Mouse (Mus musculus): Measurements from ENCODE around the gene Zfp626. TPM values are rescaled to one million over a fixed set of nuclear protein-coding genes. Genes with fewer than 3 reads are reported as not detected.
"Not testable (repeated sequence)": the region's sequence is repeated elsewhere in the genome, so short reads cannot be mapped to it uniquely, and the experiment has no call there.

Zfp626 gene
- polyA plus RNA-seq (2016; fragmentation: Nextera tagmentation; extraction: Ambion mirVana): 1.9 and 2.4 TPM in 2 replicates

DNA sequence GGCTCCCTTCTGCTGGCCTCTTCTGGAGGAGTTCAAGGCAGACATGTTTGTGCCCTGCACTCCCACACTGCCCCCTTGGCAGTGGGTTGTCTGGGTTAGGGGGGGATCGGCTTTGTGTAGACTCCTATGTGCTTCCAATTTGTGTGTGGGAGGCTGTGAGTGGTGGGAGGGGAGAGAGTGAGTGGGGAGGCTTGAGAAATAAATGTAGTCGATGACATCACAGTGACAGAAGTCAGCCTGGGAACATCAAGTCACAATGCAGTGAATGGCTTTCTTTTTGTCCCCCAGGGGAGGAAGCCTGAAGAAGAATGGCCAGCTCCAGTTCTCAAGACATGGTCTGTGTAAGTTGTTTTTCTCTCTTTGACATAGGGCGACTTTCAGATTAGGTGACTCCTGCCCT is at the start of gene Zfp626:
Zfp626 (plus strand) TSS at position 301 of the 400 bp plus-strand sequence.
- H3K4me3 ChIP-seq; H3K27me3 ChIP-seq (replicated peaks; ENCODE audit: low read depth, poor library complexity, severe bottlenecking); DNase-seq (ENCODE audit: low spot score); H3K27ac ChIP-seq (replicated peaks); H3K9me3 ChIP-seq: not testable (repeated sequence)
- Histone ChIP-seq H3K36me3 (replicated peaks) (peaks cover 55% of the 10 kb centered on the region), H3K4me1 (peaks cover 11% of the 10 kb centered on the region; the same call in 1 of the 2 replicates)
- WGBS: 87% methylated on average over 3 of the region's 3 CpGs

GRCm38 (mm10) chr7:27765176-27765886 is 41.7 kb upstream of the Zfp626 start:
- peak overlapping the region; percentile 40; the same call in 1 of the 2 replicates for H3K27ac ChIP-seq (replicated peaks)
- DNase-seq (ENCODE audit: low spot score): peak; percentile 52
- WGBS: 10% methylated on average over 17 of the region's 17 CpGs
- peak overlapping the region; percentile 51 for H3K4me3 ChIP-seq
- no peaks in the 10 kb centered on the region for H3K36me3 ChIP-seq (replicated peaks)
- H3K4me1 ChIP-seq: peaks cover 3% of the 10 kb centered on the region
- no peaks in the 10 kb centered on the region for H3K9me3 ChIP-seq
- no peaks in the 10 kb centered on the region; the same call in 1 of the 2 replicates for H3K27me3 ChIP-seq (replicated peaks; ENCODE audit: low read depth, poor library complexity, severe bottlenecking)

DNA sequence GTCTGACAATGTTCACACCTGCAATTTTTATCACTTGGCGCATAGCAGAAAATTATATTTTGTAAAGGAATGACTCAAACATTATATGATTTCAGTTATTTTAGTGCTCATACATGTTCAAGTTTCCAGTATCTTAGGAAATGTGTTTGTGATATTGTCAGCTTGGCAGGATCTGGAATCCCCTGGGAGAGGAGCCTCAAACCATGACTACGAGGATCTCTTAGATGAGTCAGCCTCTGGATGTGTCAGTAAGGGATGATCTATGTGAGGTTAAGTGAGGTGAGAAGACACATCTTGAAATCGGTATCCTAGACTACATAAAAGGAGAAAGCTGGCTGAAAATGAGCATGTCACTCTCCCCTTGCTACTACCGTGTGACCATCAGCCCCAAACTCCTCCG is 17.7 kb upstream of the Zfp626 start:
- Histone ChIP-seq H3K27me3 (replicated peaks; ENCODE audit: low read depth, poor library complexity, severe bottlenecking) (no peaks in the 10 kb centered on the region), H3K4me1 (no peaks in the 10 kb centered on the region), H3K36me3 (replicated peaks) (no peaks in the 10 kb centered on the region), H3K9me3 (peaks cover 33% of the 10 kb centered on the region), H3K27ac (replicated peaks) (no peak overlapping the region), H3K4me3 (no peak overlapping the region)
- DNase-seq (ENCODE audit: low spot score): no peak
- WGBS: 87% methylated on average over 5 of the region's 5 CpGs

DNA sequence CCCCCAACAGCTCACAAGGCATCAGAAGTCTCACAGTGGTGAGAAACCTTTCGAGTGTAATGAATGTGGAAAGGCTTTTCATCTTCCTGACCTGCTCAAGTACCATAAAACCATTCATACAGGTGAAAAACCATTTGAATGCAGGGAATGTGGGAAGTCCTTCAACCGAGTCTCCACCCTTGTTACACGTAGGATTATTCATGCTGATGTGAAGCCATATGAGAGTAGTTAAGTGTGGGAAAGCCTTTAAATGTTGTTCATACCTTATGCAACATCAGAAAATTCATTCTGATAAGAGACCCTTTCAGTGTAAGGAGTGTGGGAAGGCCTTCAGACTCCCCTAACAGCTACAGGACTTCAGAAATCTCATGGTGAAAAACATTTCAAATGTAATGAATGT is 13.1 kb upstream of the Zfp626 start:
- H3K9me3 ChIP-seq: peaks cover 12% of the 10 kb centered on the region; the same call in 1 of the 2 replicates
- H3K36me3 ChIP-seq (replicated peaks); DNase-seq (ENCODE audit: low spot score); H3K4me3 ChIP-seq; H3K27me3 ChIP-seq (replicated peaks; ENCODE audit: low read depth, poor library complexity, severe bottlenecking); H3K27ac ChIP-seq (replicated peaks): not testable (repeated sequence)
- H3K4me1 ChIP-seq: peaks cover 13% of the 10 kb centered on the region
- 72% methylated on average over 3 of the region's 3 CpGs for WGBS

DNA sequence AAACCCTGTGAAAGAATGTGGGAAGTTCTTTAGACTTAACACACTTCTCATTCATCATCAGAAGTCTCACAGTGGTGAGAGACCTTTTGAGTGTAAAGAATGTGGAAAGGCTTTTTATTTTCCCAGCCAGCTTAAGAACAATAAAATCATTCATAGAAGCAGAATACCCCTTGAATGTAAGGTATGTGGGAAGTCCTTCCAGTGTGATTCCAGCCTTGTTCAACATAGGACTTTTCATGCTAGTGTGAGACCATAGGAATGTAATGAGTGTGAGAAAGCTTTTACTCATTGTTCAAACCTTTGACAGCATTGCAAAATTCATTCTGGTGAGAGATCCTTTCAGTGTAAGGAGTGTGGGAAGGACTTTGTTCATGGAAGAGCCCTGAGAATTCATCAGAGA is 12.4 kb upstream of the Zfp626 start:
- Histone ChIP-seq H3K9me3 (peaks cover 10% of the 10 kb centered on the region; the same call in 1 of the 2 replicates), H3K27ac (replicated peaks) (no peak overlapping the region), H3K27me3 (replicated peaks; ENCODE audit: low read depth, poor library complexity, severe bottlenecking) (no peaks in the 10 kb centered on the region), H3K36me3 (replicated peaks) (no peaks in the 10 kb centered on the region), H3K4me3 (no peak overlapping the region), H3K4me1 (peaks cover 19% of the 10 kb centered on the region)
- DNase-seq (ENCODE audit: low spot score): no peak

DNA sequence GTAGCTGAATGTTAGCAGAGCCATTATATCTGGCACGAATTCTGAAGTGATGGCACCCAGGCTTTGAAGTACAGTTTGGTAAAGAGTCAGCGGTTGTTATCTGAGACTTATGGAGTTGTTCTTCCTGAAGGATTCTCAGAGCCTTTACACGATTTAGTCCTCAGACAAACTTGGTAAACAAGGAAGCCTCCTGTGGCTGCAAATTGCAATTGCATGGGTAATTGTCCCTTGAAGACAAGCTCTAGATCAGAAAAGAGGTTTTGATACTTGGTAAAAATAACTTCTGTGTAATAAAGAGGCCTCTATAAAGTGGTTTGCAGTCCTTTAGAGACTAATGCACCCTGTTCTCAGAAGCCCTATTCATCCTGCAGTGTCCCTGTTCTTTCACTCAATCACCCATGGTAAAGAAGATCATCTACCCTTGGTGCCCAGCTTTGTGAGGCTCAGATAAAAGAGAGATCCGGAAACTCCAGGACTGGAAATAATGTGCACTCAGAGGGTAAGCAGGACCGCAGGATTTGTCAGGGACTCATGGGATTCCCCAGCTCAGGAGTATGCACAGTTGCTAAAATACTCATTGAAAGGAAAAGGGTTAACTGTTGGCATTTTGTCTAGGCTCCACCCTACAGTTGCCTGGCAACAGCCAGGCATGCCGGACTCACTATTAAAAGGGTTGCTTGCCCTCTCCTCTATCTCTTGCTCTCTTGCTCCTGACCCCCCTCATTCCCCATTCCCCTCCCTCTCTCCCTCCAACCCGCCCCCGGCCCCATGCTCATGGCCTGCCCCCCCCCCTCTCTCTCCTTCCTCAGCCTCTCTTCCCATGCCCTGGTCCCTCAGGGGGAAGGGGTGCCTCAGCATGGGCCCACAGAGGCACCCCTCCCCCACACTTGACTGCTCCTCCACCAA is 8.8 kb upstream of the Zfp626 start:
- H3K9me3 ChIP-seq: 0 out of 2 replicates have a peak, but pooled peaks cover 6% of the 10 kb centered on the region
- DNase-seq (ENCODE audit: low spot score): peak; percentile 71
- 30% methylated on average over 8 of the region's 8 CpGs for WGBS
- no peaks in the 10 kb centered on the region for H3K36me3 ChIP-seq (replicated peaks)
- H3K4me3 ChIP-seq: peak overlapping the region; percentile 36
- H3K4me1 ChIP-seq: peaks cover 23% of the 10 kb centered on the region
- no peaks in the 10 kb centered on the region for H3K27me3 ChIP-seq (replicated peaks; ENCODE audit: low read depth, poor library complexity, severe bottlenecking)
- peak overlapping the region; percentile 66 for H3K27ac ChIP-seq (replicated peaks)

- no peak overlapping the region for H3K4me3 ChIP-seq
- 57% methylated on average over 2 of the region's 2 CpGs for WGBS
- H3K4me1 ChIP-seq: peaks cover 34% of the 10 kb centered on the region
- no peak for DNase-seq (ENCODE audit: low spot score)
- 0 out of 2 replicates have a peak, but pooled peaks cover 6% of the 10 kb centered on the region for H3K9me3 ChIP-seq
- no peaks in the 10 kb centered on the region for H3K27me3 ChIP-seq (replicated peaks; ENCODE audit: low read depth, poor library complexity, severe bottlenecking)
- peaks cover 3% of the 10 kb centered on the region; the same call in 1 of the 2 replicates for H3K36me3 ChIP-seq (replicated peaks)
- H3K27ac ChIP-seq (replicated peaks): no peak overlapping the region
These were observed 5.9 kb upstream of the Zfp626 start for GRCm38 (mm10) chr7:27801137-27801536.

- WGBS: 64% methylated on average over 5 of the region's 5 CpGs
- Histone ChIP-seq H3K4me3 (no peak overlapping the region), H3K4me1 (peaks cover 30% of the 10 kb centered on the region), H3K36me3 (replicated peaks) (peaks cover 16% of the 10 kb centered on the region), H3K9me3 (no peaks in the 10 kb centered on the region), H3K27me3 (replicated peaks; ENCODE audit: low read depth, poor library complexity, severe bottlenecking) (no peaks in the 10 kb centered on the region), H3K27ac (replicated peaks) (no peak overlapping the region)
- DNase-seq (ENCODE audit: low spot score): peak; percentile 10
These were observed 4.0 kb upstream of the Zfp626 start for GRCm38 (mm10) chr7:27802986-27803385.

- H3K36me3 ChIP-seq (replicated peaks): peaks cover 30% of the 10 kb centered on the region
These were observed 2.5 kb upstream of the Zfp626 start for GRCm38 (mm10) chr7:27804297-27805030.

DNA sequence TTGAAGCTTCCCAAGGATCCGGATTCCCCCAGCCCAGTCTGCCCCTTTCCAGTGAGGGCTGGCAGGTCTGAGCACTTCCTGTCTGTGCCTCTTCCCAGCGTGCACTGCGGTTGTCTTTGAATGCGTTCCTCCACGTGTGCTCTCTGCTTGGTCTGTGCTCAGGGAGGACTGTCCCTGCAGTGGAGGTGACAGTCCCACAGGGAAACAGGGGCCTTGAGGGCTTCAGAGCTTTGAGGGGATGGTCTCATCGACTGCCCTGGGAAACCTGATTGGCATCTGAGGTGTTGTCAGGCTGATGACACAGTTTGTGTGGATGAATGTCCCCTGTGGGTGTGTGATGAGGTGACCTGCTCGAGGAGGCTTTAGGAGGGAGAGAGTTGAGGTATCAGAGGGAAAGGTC is 309 bp downstream of the Zfp626 start:
- not testable (repeated sequence) for H3K27ac ChIP-seq (replicated peaks); H3K4me3 ChIP-seq; H3K27me3 ChIP-seq (replicated peaks; ENCODE audit: low read depth, poor library complexity, severe bottlenecking); H3K9me3 ChIP-seq; DNase-seq (ENCODE audit: low spot score)
- H3K4me1 ChIP-seq: peaks cover 11% of the 10 kb centered on the region; the same call in 1 of the 2 replicates
- 88% methylated on average over 7 of the region's 7 CpGs for WGBS
- peaks cover 59% of the 10 kb centered on the region for H3K36me3 ChIP-seq (replicated peaks)

More at GRCm38 (mm10) chr7:27804297-27805030, 2.5 kb upstream of the Zfp626 start:
- H3K4me3 ChIP-seq: peak overlapping the region; percentile 70
- WGBS: 1% methylated on average over 25 of the region's 25 CpGs
- H3K4me1 ChIP-seq: peaks cover 16% of the 10 kb centered on the region; the same call in 1 of the 2 replicates
- no peaks in the 10 kb centered on the region for H3K27me3 ChIP-seq (replicated peaks; ENCODE audit: low read depth, poor library complexity, severe bottlenecking)
- peak; percentile 86 for DNase-seq (ENCODE audit: low spot score)
- H3K27ac ChIP-seq (replicated peaks): peak overlapping the region; percentile 83
- H3K9me3 ChIP-seq: no peaks in the 10 kb centered on the region

DNA sequence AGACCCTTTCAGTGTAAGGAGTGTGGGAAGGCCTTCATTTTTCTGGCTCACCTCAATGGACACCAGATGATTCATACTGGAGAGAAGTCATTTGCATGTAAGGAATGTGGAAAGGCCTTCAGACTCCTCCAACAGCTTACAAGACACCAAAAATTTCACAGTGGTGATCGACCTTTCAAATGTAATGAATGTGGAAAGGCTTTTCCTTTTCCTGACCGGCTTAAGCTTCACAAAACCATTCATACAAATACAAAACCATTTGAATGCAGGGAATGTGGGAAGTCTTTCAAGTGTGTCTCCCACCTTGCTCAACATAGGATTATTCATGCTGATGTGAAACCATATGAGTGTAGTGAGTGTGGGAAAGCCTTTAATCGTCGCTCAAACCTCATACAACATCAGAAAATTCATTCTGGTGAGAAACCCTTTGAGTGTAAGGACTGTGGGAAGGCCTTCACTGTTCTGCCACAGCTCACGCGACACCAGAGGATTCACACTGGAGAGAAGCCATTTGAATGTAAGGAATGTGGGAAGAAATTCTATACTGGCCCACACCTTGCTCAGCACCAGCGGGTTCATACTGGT is 11.6 kb downstream of the Zfp626 start:
- no peak overlapping the region for H3K27ac ChIP-seq (replicated peaks)
- 94% methylated on average over 7 of the region's 7 CpGs for WGBS
- H3K36me3 ChIP-seq (replicated peaks): peaks cover 78% of the 10 kb centered on the region

DNA sequence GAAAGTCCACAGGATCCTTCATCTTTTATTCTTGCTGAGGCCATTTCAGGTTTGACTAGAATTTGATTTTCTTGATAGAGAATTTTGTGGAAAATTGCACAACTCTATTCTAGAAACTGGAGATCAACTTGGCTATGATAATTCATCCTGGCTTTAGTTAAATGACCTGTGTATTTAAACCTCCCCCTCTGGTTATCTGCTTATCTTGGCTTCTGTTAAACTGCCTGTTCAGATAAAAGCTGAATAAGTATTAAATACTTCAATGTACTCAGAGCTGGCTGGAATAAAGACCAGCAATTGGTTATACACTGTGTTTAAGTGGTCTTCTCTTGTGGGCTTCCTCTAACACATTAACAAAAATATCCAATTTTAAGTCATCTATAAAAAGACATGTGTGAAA is 15.6 kb downstream of the Zfp626 start:
- H3K4me1 ChIP-seq: no peaks in the 10 kb centered on the region
- peaks cover 17% of the 10 kb centered on the region for H3K9me3 ChIP-seq
- H3K36me3 ChIP-seq (replicated peaks): peaks cover 49% of the 10 kb centered on the region
- no peaks in the 10 kb centered on the region for H3K27me3 ChIP-seq (replicated peaks; ENCODE audit: low read depth, poor library complexity, severe bottlenecking)
- H3K27ac ChIP-seq (replicated peaks): no peak overlapping the region
- DNase-seq (ENCODE audit: low spot score): no peak
- no peak overlapping the region for H3K4me3 ChIP-seq

More for the DNA sequence above, 11.6 kb downstream of the Zfp626 start:
- no peaks in the 10 kb centered on the region for H3K4me1 ChIP-seq
- H3K27me3 ChIP-seq (replicated peaks; ENCODE audit: low read depth, poor library complexity, severe bottlenecking): no peaks in the 10 kb centered on the region
- no peak overlapping the region for H3K4me3 ChIP-seq
- DNase-seq (ENCODE audit: low spot score): no peak
- H3K9me3 ChIP-seq: no peaks in the 10 kb centered on the region
